Mouse (Mus musculus): ENCODE measurements around the gene Nmrk1. TPM values are rescaled to one million over a fixed set of nuclear protein-coding genes. Genes with fewer than 3 reads are reported as not detected.

Nmrk1 gene
- total RNA-seq, 4 experiments from 2014 or later, result 2.7 to 4.6 (median 3.7) TPM

- peak; percentile 58 for DNase-seq (ENCODE audit: low spot score)
Measured at GRCm38 (mm10) chr19:18615680-18616240, 16.0 kb upstream of the Nmrk1 start.

- DNase-seq (ENCODE audit: low spot score), result no peak
Measured at GRCm38 (mm10) chr19:18617504-18617903, 14.2 kb upstream of the Nmrk1 start.

GRCm38 (mm10) chr19:18619060-18619459 is 12.7 kb upstream of the Nmrk1 start:
- no peak for DNase-seq (ENCODE audit: low spot score)

DNA sequence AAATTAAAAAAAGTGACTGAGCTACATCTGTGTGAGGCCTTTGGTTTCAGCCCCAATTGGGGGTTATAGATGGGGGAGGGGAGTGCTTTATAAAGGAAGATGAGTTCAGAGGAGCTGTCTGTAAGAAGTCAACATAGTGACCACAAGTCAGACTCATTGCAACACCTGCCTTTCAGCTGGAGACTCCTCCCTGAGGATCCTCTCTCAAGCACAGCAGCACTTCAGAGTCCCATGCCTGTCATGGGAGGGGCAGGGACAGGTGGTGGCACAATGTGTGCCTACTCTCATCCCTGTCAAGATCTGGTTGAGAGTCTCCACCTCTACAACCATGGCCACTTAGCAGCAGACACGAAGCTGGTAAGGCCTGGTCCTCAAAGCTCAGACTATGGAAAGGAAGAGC is 12.1 kb upstream of the Nmrk1 start:
- no peak for DNase-seq (ENCODE audit: low spot score)

- no peak for DNase-seq (ENCODE audit: low spot score)
Measured at GRCm38 (mm10) chr19:18623894-18624293, 7.9 kb upstream of the Nmrk1 start.

- no peak for DNase-seq (ENCODE audit: low spot score)
Measured at GRCm38 (mm10) chr19:18629589-18629988, 2.2 kb upstream of the Nmrk1 start.

DNA sequence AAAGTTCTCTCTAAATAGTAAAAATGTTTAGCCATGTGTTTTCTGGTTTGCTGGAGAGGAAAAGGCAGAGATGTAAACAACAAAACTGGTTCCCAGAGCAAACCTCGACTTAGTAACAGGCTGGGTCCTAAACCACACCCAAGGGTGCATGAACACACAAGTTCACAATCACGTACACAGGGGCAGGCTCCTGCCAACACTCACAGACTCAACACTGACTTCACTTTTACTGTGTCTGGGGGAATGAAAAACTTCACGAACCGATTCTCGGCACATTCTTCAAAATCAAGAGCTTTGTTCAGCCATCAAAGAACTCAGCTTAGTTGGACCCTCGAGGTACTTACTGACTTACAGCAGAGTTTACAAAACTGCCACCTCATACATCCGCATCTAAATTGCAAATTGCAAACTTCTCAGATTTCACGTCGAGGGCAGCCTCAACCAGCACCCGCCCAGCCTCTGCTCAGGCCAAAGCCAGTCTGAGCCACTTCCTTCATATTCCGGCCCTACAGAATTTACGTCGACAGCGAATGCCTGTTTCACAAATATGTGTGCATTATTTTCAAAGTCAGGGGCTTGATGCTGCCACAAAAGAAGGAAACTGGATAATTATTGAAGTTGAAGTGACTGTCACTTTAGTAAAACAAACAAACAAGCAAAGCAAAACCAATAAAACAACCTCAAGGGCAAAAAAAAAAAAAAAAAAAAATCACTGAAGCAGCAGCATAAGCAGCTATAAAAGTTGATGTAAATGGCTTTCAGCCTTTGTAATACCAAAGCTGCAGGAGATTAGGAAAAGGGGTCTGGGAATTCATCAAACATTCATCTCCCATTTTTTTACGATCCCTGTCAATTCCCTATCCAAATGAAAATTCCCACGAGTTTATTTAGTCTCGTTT is 1.3 kb upstream of the Nmrk1 start:
- DNase-seq (ENCODE audit: low spot score), result no peak

GRCm38 (mm10) chr19:18631161-18631643 is 548 bp upstream of the Nmrk1 start:
- peak; percentile 68 for DNase-seq (ENCODE audit: low spot score)

DNA sequence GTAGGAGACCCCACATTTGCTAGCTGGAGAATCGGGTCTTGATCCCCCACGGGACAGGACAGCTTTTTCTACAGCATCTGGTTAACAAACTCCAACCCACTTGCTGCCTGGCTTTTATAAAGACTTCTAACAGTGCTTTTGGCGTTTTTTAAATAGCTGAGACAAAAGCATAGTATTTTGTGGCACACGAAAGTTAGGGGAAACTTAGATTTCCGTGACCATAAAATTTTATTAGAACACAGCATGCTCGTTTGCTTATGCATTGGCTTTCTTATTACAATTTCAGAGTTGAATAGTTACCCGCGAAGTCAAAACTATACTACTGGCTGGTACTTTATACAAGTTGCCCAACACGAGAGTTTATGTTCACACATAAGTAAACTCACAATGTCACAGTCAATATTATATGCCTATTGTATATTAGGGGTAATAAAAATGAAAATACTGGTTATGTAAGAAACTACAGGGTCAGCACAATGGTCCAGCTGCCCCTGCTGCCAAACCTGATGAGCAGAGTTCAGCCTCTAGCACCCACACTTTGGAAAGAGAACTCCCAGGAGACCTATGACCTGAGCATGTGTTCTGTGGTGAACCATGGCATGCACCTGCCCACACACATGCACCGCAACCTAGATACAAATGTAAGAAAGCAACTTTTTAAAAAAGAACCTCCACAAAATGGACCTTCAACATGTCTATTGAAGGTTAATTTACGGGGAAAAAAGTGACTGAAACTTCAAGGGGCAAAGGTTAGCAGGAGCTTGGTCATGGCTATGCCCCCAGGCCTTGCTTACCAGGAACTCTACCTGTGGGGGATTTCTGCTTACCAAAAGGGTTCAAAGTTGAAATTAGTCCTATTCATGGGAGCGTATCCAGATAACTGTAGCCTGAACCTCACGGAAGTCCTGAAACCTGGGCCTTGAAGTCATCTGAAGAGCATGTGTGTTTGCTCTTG is 758 bp downstream of the Nmrk1 start:
- no peak for DNase-seq (ENCODE audit: low spot score)

DNA sequence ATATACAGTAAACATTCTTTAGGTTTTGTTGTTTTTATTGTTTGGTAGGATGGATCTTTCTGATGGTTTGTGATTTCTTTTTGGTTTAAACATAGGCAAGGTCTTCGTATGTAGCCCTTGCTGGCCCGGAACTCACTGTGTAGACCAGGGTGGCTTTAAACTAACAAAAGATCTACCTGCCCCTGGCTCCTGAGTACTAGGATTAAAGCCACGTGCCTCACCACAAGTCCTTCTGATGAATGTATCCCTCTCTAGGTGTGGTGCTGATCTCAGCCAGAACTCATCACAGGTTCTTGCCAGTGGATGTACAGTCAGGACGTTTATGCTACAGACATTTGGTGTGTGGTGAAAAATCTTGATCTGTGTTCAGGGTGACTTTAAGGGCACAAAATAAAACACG is 6.2 kb downstream of the Nmrk1 start:
- DNase-seq (ENCODE audit: low spot score), result no peak

GRCm38 (mm10) chr19:18638949-18639348 is 7.2 kb downstream of the Nmrk1 start:
- no peak for DNase-seq (ENCODE audit: low spot score)

DNA sequence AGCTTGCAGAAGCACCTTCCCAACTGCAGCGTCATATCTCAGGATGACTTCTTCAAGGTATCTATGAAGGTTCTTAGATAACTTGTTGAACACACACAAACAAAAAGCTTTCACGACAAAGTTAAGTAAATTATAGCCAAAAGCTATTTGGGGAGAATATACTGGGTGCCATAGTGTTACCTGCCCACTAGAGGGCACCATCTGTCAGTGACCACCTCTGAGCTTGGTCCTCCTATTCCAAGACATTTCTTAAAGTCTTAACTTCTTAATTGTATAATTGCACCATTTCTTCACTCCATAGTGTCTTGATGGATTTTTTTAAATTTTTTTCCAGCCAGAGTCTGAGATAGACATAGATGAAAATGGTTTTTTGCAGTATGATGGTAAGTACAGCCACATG is 7.8 kb downstream of the Nmrk1 start:
- DNase-seq (ENCODE audit: low spot score), result no peak

DNA sequence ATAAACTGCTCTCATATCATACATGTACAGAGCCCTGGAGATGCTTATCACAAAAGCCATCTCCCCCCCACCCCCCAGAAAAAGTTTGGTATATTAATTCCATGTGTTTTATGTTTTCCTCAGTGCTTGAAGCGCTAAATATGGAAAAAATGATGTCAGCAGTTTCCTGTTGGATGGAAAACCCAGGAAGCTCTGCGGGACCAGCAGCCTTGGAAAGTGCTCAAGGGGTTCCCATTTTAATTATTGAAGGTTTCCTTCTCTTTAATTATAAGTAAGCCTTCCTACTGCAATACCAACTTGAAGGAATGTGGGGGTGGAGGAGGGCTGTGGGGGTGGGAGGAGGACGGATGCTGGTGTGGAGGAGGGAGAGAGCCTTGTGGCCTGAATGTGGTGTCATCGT is 9.3 kb downstream of the Nmrk1 start:
- no peak for DNase-seq (ENCODE audit: low spot score)

DNA sequence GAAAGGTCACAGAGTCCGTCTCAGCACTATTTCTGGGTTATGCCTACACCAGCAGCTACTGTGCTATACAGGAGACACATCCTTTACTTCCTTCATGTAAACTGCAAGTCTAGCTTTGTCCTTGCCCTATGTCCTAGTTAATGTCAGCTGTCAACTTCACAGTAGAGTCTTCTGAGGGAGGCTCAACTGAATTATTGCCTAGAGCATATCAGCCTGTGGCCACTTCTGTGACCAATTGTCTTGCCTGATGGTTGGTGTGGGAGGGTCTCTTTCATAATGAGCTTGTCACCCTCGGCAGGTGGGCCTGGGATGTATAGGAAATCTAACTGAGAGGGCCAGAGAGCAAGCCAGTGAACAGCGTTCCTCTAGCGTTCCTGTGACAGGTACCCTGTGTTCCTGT is 11.7 kb downstream of the Nmrk1 start:
- no peak for DNase-seq (ENCODE audit: low spot score)

DNA sequence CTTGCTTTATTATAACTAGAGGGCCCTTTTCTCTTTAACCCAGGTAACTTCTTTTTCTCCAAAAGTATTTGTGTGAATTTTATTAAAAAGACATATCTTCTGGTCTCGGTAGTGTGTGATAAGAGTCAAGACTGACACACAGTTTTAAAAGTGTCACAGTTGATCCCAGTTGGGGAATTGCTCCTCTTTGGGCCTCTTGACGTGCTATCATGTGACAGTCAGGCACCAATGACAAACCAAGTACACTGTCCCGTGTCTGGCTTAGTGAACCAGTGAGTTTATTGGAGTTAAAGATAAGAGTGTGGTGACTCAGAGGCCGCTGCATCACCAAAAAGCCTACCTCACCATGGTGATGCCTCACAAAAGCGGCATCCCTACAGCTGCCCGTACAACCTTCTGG is 12.3 kb downstream of the Nmrk1 start:
- no peak for DNase-seq (ENCODE audit: low spot score)

GRCm38 (mm10) chr19:18646397-18646796 is 14.6 kb downstream of the Nmrk1 start:
- DNase-seq (ENCODE audit: low spot score), result no peak

DNA sequence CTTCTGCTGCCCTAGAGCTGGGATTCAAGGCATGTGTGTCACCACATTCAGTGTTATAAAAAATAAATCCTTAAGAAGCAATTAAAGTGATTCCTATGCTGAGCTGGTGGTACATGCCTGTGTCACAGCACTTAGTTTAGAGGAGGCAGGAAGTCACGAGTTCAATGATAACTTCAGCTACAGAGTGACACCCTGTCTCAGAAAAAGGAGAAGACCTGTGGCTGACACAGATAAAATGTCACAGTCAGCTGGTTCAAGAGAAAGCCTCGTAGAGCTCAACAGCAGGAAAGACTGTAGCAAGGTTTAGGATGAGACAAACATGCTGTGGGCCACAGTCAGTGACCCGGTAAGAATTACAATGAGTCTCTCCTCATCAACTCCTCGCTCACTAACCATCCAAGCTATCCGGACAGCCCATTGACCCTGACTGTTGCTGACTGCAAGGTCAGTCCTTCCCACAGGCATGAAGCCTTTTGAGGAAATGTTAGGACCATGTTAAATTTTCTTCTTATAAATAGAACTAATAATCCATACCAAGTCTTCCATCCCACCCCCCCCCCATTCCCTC is 15.2 kb downstream of the Nmrk1 start:
- no peak for DNase-seq (ENCODE audit: low spot score)

DNA sequence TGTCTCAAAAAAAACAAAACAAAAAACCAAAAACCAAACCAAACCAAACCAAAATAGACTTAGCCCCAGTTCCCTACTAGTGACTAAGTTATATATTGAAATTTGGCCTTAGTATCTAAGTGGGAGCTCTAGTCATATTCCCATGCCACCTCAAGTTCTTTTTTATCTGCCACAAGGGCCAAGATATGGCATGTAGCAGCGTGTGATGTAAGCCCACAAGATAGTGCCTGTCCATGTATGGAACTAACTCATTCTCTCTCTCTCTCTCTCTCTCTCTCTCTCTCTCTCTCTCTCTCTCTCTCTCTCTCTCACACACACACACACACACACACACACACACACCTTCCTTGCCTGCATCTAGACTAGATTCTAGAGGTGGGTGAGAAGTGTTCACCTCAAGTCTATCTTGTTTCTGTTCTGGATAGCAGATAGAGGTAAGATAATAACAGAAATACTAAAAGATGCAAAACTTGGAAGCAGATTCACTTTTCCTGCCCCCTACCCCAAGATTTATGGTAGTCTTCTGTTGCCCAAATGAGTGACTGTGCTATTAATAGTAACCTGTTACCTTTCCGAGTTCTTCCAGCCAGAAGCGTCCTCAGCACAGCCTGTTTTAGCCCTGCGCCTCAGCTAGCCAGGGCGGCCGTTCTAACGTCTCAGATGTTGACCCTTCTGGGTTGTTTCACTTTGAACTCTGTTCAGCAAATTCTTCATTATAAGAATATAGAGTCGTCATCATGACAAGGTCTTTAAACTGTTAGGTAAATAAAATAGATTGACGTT is 16.2 kb downstream of the Nmrk1 start:
- DNase-seq (ENCODE audit: low spot score), result no peak

DNA sequence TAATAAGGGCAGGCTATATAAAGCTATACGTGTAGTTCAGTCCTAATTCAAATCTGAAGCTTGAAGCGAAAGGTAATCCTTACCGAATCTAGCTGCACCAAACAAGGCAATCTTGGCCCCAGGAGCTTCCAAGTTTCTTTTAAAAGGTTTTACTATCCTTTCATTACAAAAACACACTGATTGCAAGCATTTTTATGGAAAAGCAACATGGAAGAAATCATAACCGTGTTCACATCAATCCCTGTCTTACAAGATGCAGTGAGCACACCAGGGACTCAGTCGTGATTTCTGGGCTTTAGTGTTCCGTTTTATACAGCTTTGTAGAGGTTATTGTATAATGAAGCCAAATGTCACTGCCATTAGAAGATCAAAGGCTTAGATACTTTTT is 16.8 kb downstream of the Nmrk1 start:
- no peak for DNase-seq (ENCODE audit: low spot score)

- DNase-seq (ENCODE audit: low spot score), result no peak
Measured at GRCm38 (mm10) chr19:18649955-18650354, 18.2 kb downstream of the Nmrk1 start.

- DNase-seq (ENCODE audit: low spot score), result no peak
Measured at GRCm38 (mm10) chr19:18650473-18650872, 18.7 kb downstream of the Nmrk1 start.
